Mouse (Mus musculus) embryonic facial prominence, embryonic 13.5 days (tissue): ENCODE measurements around the gene Zfp319. TPM values are rescaled to one million over a fixed set of nuclear protein-coding genes. Genes with fewer than 3 reads are reported as not detected.
A peak's percentile ranks its signal among the peaks of the same experiment; 100 is the strongest.

Experiments
- ATAC-seq: fragments of 200-750 bp; cut with Nextera tagmentation; 2 replicates; pipeline ENCODE4 v1.8.0; 2017; ENCODE audit warnings: low read depth; ENCODE audit not compliant: insufficient number of reproducible peaks, insufficient read depth, low FRiP score, low TSS enrichment
- H3K27ac ChIP-seq: fragments of 300-500 bp; sonication (generic); 2 replicates; pipeline ENCODE4 v1.5.1; 2015; ENCODE audit warnings: moderate library complexity, mild to moderate bottlenecking, inconsistent platforms
- H3K27me3 ChIP-seq: fragments of 300-500 bp; sonication (generic); 2 replicates; pipeline ENCODE4 v1.6.1; 2015; ENCODE audit warnings: mild to moderate bottlenecking, inconsistent platforms
- H3K36me3 ChIP-seq: fragments of 300-500 bp; sonication (generic); 2 replicates; pipeline ENCODE4 v1.6.1; 2015; ENCODE audit warnings: mild to moderate bottlenecking, inconsistent platforms
- H3K4me1 ChIP-seq: fragments of 300-500 bp; sonication (generic); 2 replicates; pipeline ENCODE4 v1.6.1; 2015; ENCODE audit warnings: inconsistent platforms
- H3K4me2 ChIP-seq: fragments of 300-500 bp; sonication (generic); 2 replicates; pipeline ENCODE4 v1.6.1; 2015; ENCODE audit warnings: moderate library complexity, mild to moderate bottlenecking, inconsistent platforms
- H3K4me3 ChIP-seq: fragments of 300-500 bp; sonication (generic); 2 replicates; pipeline ENCODE4 v1.5.1; 2015; ENCODE audit warnings: mild to moderate bottlenecking, inconsistent platforms
- H3K9ac ChIP-seq: fragments of 300-500 bp; sonication (generic); 2 replicates; pipeline ENCODE4 v1.6.1; 2015; ENCODE audit warnings: mild to moderate bottlenecking, inconsistent platforms
- H3K9me3 ChIP-seq: fragments of 300-500 bp; sonication (generic); 2 replicates; pipeline ENCODE4 v1.6.1; 2016; ENCODE audit warnings: inconsistent platforms
- WGBS: fragments of 180-500 bp; shearing (Covaris S2); methylation state at CpG from one replicate; pipeline ENCODE4 v1.1.7; 2015; ENCODE audit warnings: mixed read lengths; 5-methylcytosine and 5-hydroxymethylcytosine counted together
- polyA plus RNA-seq: library from polyadenylated mRNA; unstranded; fragments of >200 nt; fragmentation: Nextera tagmentation; extraction: Ambion mirVana; gene quantifications from 2 replicates; pipeline ENCODE4 v1.2.1, GENCODE M21; 2015

The Zfp319 gene
- polyA plus RNA-seq, 1 experiment from 2014 or later = 10.9 TPM

DNA sequence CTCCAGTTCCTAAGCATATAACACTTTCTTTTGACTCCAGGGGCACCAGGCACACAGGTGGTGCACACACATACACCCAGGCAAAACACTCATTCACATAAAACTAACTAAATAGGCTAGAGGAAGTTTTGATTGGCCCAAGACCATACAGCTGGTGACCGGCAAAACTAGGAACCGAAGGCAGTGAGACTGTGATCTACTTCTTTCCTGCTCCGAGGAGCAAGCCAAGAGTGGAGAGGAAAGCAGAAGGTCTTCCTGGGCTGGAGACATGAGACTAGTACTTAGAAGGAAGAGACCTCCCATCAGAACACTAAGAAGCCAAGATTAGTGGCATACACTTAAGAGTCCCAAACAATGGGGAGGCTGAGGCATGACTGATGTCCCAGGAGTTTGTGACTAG is 8.5 kb downstream of the Zfp319 start:
- peaks cover 47% of the 10 kb centered on the region for H3K36me3 ChIP-seq
- no peak overlapping the region for H3K4me2 ChIP-seq
- peaks cover 19% of the 10 kb centered on the region for H3K4me1 ChIP-seq
- H3K4me3 ChIP-seq = no peak overlapping the region
- WGBS = 79% methylated on average over 3 of the region's 3 CpGs
- no peak overlapping the region for H3K27ac ChIP-seq
- H3K27me3 ChIP-seq = peaks cover 3% of the 10 kb centered on the region; the same call in 1 of the 2 replicates
- no peaks in the 10 kb centered on the region for H3K9me3 ChIP-seq
- no peak overlapping the region for H3K9ac ChIP-seq
- no peak for ATAC-seq

DNA sequence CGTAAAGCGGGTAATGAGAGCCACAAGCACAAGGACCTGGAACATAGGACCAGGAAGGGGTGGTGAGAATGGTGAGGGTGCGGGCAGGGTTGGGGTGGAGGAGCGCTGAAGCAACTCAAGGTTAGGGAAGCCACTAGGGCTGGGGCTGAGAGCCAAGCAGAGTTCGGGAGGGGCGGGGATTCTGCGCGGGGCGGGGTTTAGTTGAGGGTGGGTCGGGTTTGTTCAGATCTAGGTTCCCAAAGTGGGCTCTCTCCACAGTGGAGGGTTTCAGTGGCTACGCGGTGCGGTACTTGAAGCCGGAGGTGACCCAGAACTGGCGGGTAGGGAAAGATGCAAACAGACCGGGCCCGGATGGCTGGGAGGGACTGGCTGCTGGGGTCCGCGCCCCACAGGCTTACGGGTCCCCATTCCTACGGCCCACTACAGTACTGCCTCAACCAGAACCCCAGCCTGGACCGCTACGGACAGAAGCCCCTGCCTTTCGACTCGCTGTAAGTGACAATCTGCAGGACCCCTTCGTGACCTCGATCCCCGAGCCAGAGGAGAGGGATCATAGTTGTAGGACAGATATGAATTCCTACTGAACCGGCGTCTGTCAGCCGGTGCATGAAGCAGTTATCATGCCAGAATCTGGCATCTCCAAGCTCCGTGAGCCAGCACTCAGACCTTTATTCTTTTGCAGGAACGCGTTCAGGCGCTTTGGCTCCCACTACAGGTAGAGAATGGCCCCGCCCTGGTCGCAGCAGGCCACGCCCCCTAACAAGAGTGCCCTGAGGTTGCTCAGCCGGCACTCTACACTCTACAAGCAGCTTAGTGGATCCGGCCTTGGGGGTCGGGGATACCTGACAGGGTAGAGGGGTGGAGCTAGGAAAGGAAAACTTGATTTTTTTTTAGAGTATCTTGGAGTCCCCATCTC is 11.3 kb downstream of the Zfp319 start:
- peak overlapping the region; percentile 94 for H3K4me2 ChIP-seq
- peaks cover 3% of the 10 kb centered on the region; the same call in 1 of the 2 replicates for H3K27me3 ChIP-seq
- peaks cover 21% of the 10 kb centered on the region for H3K36me3 ChIP-seq
- H3K9ac ChIP-seq = peak overlapping the region; percentile 71
- no peaks in the 10 kb centered on the region for H3K9me3 ChIP-seq
- H3K4me1 ChIP-seq = peaks cover 11% of the 10 kb centered on the region
- H3K4me3 ChIP-seq = peak overlapping the region; percentile 49
- H3K27ac ChIP-seq = no peak overlapping the region
- WGBS = 1% methylated on average over 41 of the region's 41 CpGs
- ATAC-seq = peak; percentile 78

DNA sequence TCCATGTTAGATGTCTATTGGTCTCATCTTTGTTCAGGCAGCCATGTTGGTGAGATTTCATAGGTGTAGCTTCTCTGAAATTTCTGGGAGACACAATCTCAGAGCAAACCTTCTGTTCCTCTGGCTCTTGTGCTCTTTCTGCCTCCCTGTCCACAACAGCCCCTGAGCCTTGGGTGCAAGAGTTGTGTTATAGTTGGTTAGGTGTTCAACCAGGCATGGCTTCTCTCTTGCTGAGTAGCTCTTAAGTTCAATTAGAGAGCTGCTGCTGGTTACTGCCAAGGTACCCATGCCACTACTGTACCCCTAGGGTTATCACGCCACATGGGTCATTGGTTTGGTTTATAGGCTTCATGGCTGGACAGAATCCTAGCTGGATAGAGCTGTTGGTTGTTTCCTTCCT is 16.4 kb downstream of the Zfp319 start:
- no peak overlapping the region for H3K27ac ChIP-seq
- no peak overlapping the region for H3K4me2 ChIP-seq

DNA sequence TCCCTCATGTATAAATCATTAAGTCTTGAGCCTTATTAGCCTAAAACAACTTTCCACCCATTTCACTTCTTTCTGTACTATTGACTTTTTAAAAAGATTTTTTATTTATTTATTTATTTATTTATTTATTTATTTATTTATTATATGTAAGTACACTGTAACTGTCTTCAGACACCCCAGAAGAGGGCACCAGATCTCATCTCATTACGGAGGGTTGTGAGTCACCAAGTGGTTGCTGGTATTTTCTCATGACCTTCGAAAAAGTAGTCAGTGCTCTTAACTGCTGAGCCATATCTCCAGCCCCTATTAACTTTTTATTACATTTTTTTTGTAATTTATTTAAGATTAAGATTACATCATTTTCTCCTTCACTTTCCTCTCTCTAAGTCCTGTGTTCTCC is 17.0 kb downstream of the Zfp319 start:
- H3K27ac ChIP-seq = no peak overlapping the region
- WGBS = 85% methylated on average over 2 of the region's 2 CpGs
- no peak for ATAC-seq

More for the DNA sequence above, 16.4 kb downstream of the Zfp319 start:
- H3K9ac ChIP-seq = no peak overlapping the region
- no peaks in the 10 kb centered on the region for H3K9me3 ChIP-seq
- H3K27me3 ChIP-seq = peaks cover 3% of the 10 kb centered on the region; the same call in 1 of the 2 replicates
- H3K4me3 ChIP-seq = no peak overlapping the region
- ATAC-seq = no peak
- peaks cover 6% of the 10 kb centered on the region; the same call in 1 of the 2 replicates for H3K4me1 ChIP-seq
- H3K36me3 ChIP-seq = no peaks in the 10 kb centered on the region
- WGBS = 94% methylated on average over 1 of the region's 1 CpGs

DNA sequence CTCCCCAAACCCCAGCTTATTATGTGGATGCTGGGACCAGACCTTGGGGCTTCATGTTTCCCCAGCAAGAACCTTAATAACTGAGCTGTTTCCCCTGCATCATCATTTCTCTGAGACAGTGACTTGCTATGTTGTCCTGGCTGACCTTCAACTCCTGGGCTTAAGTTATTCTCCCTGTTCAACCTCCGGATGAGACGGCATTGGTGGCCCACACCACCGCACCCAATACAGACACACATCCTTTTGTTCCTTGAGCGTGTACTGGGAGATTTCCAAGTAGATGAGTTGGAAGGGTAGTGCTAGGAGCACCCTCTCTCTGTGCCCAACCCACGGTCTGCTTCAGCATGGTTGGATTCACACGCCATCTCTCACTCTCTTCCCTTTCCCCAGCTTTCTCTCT is 17.9 kb downstream of the Zfp319 start:
- no peaks in the 10 kb centered on the region for H3K36me3 ChIP-seq
- H3K4me1 ChIP-seq = no peaks in the 10 kb centered on the region
- ATAC-seq = no peak
- H3K9me3 ChIP-seq = no peaks in the 10 kb centered on the region
- no peak overlapping the region for H3K4me2 ChIP-seq
- WGBS = 86% methylated on average over 6 of the region's 6 CpGs
- H3K4me3 ChIP-seq = no peak overlapping the region
- no peaks in the 10 kb centered on the region for H3K27me3 ChIP-seq
- no peak overlapping the region for H3K9ac ChIP-seq
- H3K27ac ChIP-seq = no peak overlapping the region

More for the DNA sequence above, 17.0 kb downstream of the Zfp319 start:
- H3K4me1 ChIP-seq = no peaks in the 10 kb centered on the region
- no peaks in the 10 kb centered on the region for H3K9me3 ChIP-seq
- H3K4me2 ChIP-seq = no peak overlapping the region
- H3K36me3 ChIP-seq = no peaks in the 10 kb centered on the region
- H3K4me3 ChIP-seq = no peak overlapping the region
- H3K9ac ChIP-seq = no peak overlapping the region
- H3K27me3 ChIP-seq = peaks cover under 1% of the 10 kb centered on the region; the same call in 1 of the 2 replicates

DNA sequence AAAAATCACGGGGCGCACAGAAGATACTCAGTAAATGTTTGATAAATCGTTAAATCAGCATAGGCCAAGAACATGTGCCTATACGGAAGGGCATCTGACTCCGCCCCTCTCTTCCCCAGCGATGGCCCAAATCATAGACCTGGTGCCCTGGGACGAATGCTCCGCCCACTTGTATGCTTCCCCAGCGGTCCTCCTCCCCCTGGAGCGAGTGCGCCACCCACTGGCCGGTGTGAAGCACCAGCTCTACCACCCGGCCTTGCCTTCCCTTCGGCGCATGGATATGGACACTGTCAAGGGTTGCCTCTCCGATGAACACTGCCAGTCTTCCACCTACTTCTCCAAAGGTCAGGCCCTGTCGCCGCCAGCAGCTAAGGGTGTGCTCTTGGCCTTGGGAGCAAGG is 18.9 kb downstream of the Zfp319 start:
- no peak overlapping the region for H3K27ac ChIP-seq
- no peak overlapping the region for H3K4me2 ChIP-seq
- no peak for ATAC-seq
- H3K36me3 ChIP-seq = no peaks in the 10 kb centered on the region
- no peaks in the 10 kb centered on the region for H3K27me3 ChIP-seq
- no peak overlapping the region for H3K9ac ChIP-seq
- H3K9me3 ChIP-seq = no peaks in the 10 kb centered on the region
- no peaks in the 10 kb centered on the region for H3K4me1 ChIP-seq
- H3K4me3 ChIP-seq = no peak overlapping the region
- WGBS = 69% methylated on average over 18 of the region's 18 CpGs

DNA sequence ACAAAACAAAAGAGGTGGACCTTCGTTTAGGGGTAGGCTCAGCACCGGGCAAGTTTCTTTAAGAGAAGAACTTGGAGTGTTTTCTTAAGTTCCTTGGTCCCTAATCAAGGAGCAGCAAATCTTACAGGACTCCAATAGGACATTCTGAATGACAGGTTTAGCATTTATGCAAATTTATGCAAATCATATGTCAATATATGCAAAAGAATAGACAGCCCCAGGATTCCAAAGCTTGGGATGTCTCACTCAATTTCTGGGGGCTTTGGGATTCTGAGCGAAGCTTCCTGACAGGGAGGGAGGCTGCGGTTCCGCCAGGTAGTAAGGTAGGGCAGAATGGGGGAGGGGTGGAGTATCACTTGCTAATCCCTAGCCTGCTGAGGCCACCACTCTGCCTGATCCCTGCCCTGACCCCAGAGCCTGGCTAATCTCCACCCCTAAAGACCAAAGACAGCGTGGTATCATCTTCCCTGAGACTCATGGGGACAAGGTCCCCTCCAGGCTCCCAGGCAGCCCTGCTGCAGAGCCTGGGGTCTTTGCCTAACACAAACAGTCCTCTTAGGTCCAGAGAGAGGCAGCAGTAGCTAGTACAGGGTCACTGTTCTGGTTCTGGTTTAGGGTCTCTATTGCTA is 21.3 kb downstream of the Zfp319 start, which contains the start of gene Tepp:
Gene Tepp, plus strand, starts transcription at position 225 of the 629 bp plus-strand sequence.
- ATAC-seq = no peak
- Histone ChIP-seq H3K9me3 (no peaks in the 10 kb centered on the region), H3K9ac (no peak within 1 kb of the TSS), H3K4me1 (no peaks in the 10 kb centered on the region), H3K4me3 (no peak within 1 kb of the TSS), H3K27ac (no peak within 1 kb of the TSS), H3K4me2 (no peak within 1 kb of the TSS), H3K27me3 (no peaks in the 10 kb centered on the region), H3K36me3 (no peaks in the 10 kb centered on the region)
- WGBS = 26% methylated on average over 6 of the region's 6 CpGs

DNA sequence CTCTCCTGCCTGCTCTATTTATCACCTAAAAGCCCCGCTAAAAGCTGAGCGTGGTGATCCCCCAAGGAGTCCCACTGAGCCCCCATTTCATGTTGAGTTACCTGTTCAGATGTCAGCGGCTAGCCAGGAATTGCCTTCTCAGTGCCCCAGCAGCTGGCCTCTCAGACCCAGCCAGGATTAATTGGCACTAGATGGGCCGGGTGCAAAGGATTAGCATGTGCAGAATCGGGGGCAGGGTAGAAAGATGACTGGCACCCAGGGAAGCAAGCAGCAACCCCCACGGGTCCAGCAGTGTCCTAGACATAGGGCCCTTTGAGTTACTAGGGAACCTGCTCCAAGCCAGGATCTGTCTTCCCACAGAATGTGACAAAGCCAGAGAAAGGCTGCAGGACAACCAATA is 25.3 kb downstream of the Zfp319 start, which contains the start of gene Cngb1:
Gene Cngb1, minus strand, starts transcription at position 155 of the 400 bp plus-strand sequence.
- 44% methylated on average over 6 of the region's 6 CpGs for WGBS
- H3K27ac ChIP-seq = no peak within 1 kb of the TSS
- H3K27me3 ChIP-seq = no peaks in the 10 kb centered on the region
- no peak within 1 kb of the TSS for H3K9ac ChIP-seq
- H3K4me1 ChIP-seq = no peaks in the 10 kb centered on the region
- no peaks in the 10 kb centered on the region for H3K9me3 ChIP-seq
- ATAC-seq = no peak
- no peaks in the 10 kb centered on the region for H3K36me3 ChIP-seq
- no peak within 1 kb of the TSS for H3K4me3 ChIP-seq
- H3K4me2 ChIP-seq = no peak within 1 kb of the TSS

DNA sequence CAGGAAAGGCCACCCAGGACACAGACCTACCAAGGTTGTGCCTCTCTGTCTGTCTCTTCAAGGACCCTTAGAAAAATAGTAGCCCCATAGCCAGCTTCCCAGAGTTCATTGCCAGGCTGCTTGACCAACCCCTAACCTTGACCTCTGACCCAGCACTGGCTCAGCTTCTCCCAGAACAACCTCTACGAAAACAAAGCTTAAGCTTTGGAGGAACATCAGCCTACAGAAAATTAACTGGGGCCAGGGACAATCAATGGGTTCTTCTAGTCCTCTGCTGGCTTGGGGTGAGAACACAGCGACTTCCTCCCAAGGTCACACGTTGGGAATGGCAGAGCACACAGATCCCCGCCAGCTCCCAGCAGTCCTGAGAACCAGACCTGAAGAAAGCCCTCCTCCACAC is 26.2 kb downstream of the Zfp319 start:
- Histone ChIP-seq H3K4me2 (no peak overlapping the region), H3K9me3 (no peaks in the 10 kb centered on the region), H3K27ac (no peak overlapping the region), H3K4me3 (no peak overlapping the region), H3K4me1 (no peaks in the 10 kb centered on the region), H3K36me3 (no peaks in the 10 kb centered on the region), H3K27me3 (no peaks in the 10 kb centered on the region), H3K9ac (no peak overlapping the region)
- ATAC-seq = no peak
- 66% methylated on average over 4 of the region's 4 CpGs for WGBS

DNA sequence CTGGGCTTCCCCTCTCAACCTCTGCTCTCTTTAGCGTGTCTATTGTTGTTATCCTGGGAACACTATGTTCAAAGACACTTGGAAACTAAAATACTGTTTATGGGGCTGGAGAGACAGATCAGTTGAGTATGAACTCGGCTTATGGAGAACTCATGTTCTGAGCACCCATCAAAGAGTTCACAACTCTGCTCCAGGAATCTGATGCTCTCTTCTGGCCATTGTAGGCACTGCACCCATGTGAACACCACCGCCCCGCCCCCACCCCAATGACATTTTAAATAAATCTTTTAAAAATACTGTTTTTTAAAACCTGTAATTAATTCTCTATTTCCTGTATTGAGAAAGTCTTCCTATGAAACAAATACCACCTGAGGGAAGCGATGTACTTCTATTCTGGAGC is 29.3 kb downstream of the Zfp319 start:
- H3K27ac ChIP-seq = no peak overlapping the region
- H3K36me3 ChIP-seq = no peaks in the 10 kb centered on the region
- no peak for ATAC-seq
- H3K9me3 ChIP-seq = no peaks in the 10 kb centered on the region
- H3K4me1 ChIP-seq = no peaks in the 10 kb centered on the region
- H3K4me2 ChIP-seq = no peak overlapping the region
- no peak overlapping the region for H3K4me3 ChIP-seq
- H3K27me3 ChIP-seq = no peaks in the 10 kb centered on the region
- H3K9ac ChIP-seq = no peak overlapping the region
- WGBS = 21% methylated on average over 5 of the region's 5 CpGs

DNA sequence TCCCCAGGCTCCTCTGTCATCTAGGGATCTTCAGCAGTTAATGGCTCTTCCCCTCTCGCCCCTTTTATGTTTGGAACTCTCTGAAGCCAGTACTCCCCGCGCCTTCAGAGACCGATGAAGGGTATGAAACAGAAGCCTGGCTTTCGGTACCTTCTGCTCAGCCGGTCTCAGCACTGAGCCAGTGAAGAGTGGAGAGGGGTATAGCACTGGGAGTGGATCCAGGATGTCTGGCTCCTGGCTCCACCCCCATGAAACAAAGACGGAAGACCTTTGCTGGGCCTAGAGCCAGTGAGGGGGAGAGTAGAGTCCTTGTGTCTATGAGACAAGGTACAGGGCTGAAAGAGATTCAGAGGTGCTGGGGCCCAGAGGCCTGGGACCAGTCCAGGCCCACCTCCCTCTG is 37.9 kb downstream of the Zfp319 start:
- Histone ChIP-seq H3K9ac (peak overlapping the region; percentile 44; the same call in 1 of the 2 replicates), H3K36me3 (no peaks in the 10 kb centered on the region), H3K4me1 (peaks cover 11% of the 10 kb centered on the region; the same call in 1 of the 2 replicates), H3K4me3 (no peak overlapping the region), H3K9me3 (no peaks in the 10 kb centered on the region), H3K27me3 (no peaks in the 10 kb centered on the region), H3K4me2 (0 out of 2 replicates have a peak overlapping the region, but pooled peaks have one; percentile 1), H3K27ac (0 out of 2 replicates have a peak overlapping the region, but pooled peaks have one; percentile 33)
- 67% methylated on average over 7 of the region's 7 CpGs for WGBS
- no peak for ATAC-seq
